In the genomic region with DNA sequence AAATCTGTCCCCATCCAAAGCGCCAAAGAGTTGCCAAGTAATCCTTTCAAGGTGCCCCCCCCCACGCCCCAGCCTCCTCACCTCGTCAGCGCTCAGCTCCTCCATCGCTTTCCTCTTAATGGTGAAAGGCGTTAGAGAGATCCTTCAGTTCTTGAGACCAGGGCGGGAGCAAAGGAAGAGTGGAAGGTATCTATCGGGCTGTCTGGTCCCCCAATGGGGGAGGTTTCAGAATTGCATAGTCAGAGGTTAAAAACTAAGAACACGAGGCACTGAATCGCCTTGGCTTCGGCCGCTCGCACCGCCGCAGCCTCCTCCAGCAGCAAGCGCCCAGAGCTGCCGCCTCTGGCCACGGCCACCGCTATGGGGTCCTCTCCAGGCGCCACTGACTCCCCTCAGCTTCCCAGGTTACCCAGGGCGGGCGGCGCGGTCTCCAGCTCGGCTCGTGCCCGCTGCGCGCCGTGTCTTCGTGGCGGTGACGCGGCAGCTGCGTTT, we compare ENCODE assay signal across 8 mouse cellular contexts. TPM values are rescaled to one million over a fixed set of nuclear protein-coding genes. Genes with fewer than 3 reads are reported as not detected.
DNase-seq lines count a peak whose midpoint lies in the region; ATAC-seq and TF ChIP-seq lines count a peak whose summit lies in the region.

No protein-coding gene starts in this region.

- peaks cover 7 to 13% of the 10 kb centered on the region in 2 experiments for H3K4me1 ChIP-seq in MEL (ENCODE audit: control insufficient read depth in 1 of 2, insufficient read depth in 2 of 2, low read length in 2 of 2)
- no peaks in the 10 kb centered on the region; the same call in 1 of the 2 replicates for H3K4me1 ChIP-seq in hindbrain, embryonic 11.5 days (replicated peaks; ENCODE audit: control insufficient read depth, insufficient read depth, low read length)
- H3K4me1 ChIP-seq in limb, embryonic 15.5 days = peaks cover 10% of the 10 kb centered on the region; the same call in 1 of the 2 replicates
- peaks cover 8% of the 10 kb centered on the region; the same call in 1 of the 2 replicates for H3K4me1 ChIP-seq in midbrain, postnatal 0 days (ENCODE audit: insufficient read depth, low read length)

- peak; percentile 77 for ATAC-seq in hindbrain, embryonic 11.5 days (ENCODE audit: low FRiP score)
- peak; percentile 69 for ATAC-seq in limb, embryonic 15.5 days (ENCODE audit: insufficient number of reproducible peaks, low FRiP score, low TSS enrichment, low read depth)
- ATAC-seq in midbrain, postnatal 0 days (ENCODE audit: low FRiP score) = no peak

- TF ChIP-seq RAD21 in MEL (IDR thresholded peaks at IDR 0.05; ENCODE audit: low read depth, low read length) = no peak

- no peak for TF ChIP-seq EP300 in MEL (IDR thresholded peaks at IDR 0.05; ENCODE audit: low read depth in 1 of 2, low read length in 2 of 2)

- H3K4me3 ChIP-seq in MEL (ENCODE audit: control insufficient read depth in 1 of 2, insufficient read depth in 1 of 2, low read depth in 2 of 2, low read length in 2 of 2) = peak overlapping the region; percentile 83 to 85
- peak overlapping the region; percentile 95 for H3K4me3 ChIP-seq in hindbrain, embryonic 11.5 days (ENCODE audit: low read depth, low read length)
- peak overlapping the region; percentile 72 for H3K4me3 ChIP-seq in limb, embryonic 15.5 days
- peak overlapping the region; percentile 95 for H3K4me3 ChIP-seq in midbrain, postnatal 0 days (ENCODE audit: low read depth, low read length)

- H3K27ac ChIP-seq in MEL (ENCODE audit: control insufficient read depth, low read depth, low read length) = peak overlapping the region; percentile 94
- H3K27ac ChIP-seq in hindbrain, embryonic 11.5 days (ENCODE audit: low read depth, low read length) = peak overlapping the region; percentile 96
- peak overlapping the region; percentile 98 for H3K27ac ChIP-seq in limb, embryonic 15.5 days
- H3K27ac ChIP-seq in midbrain, postnatal 0 days (ENCODE audit: low read depth, low read length) = peak overlapping the region; percentile 96

- H3K9me3 ChIP-seq in MEL (replicated peaks; ENCODE audit: insufficient read depth, low read length) = no peaks in the 10 kb centered on the region
- no peaks in the 10 kb centered on the region for H3K9me3 ChIP-seq in hindbrain, embryonic 11.5 days (ENCODE audit: control insufficient read depth, low read length)
- no peaks in the 10 kb centered on the region for H3K9me3 ChIP-seq in limb, embryonic 15.5 days
- no peaks in the 10 kb centered on the region for H3K9me3 ChIP-seq in midbrain, postnatal 0 days (ENCODE audit: low read length)

- WGBS in hindbrain, embryonic 11.5 days = 0% methylated on average over 34 of the region's 35 CpGs
- 0% methylated on average over 35 of the region's 35 CpGs for WGBS in limb, embryonic 15.5 days
- under 1% methylated on average over 33 of the region's 35 CpGs for WGBS in midbrain, postnatal 0 days

- peak overlapping the region; percentile 95 for H3K9ac ChIP-seq in MEL (ENCODE audit: control insufficient read depth, low read depth, low read length, poor library complexity, severe bottlenecking)
- H3K9ac ChIP-seq in hindbrain, embryonic 11.5 days (ENCODE audit: low read depth, low read length) = peak overlapping the region; percentile 94
- peak overlapping the region; percentile 88 for H3K9ac ChIP-seq in limb, embryonic 15.5 days
- H3K9ac ChIP-seq in midbrain, postnatal 0 days (replicated peaks; ENCODE audit: low read length, poor library complexity, severe bottlenecking) = peak overlapping the region; percentile 69

- peak overlapping the region; percentile 59 for H3K4me2 ChIP-seq in hindbrain, embryonic 11.5 days (replicated peaks; ENCODE audit: low read depth, low read length)
- peak overlapping the region; percentile 63 for H3K4me2 ChIP-seq in limb, embryonic 15.5 days
- peak overlapping the region; percentile 66 for H3K4me2 ChIP-seq in midbrain, postnatal 0 days (ENCODE audit: low read depth, low read length, poor library complexity, severe bottlenecking)

- H3K79me2 ChIP-seq in MEL (ENCODE audit: control insufficient read depth, insufficient read depth, low read length, poor library complexity) = peaks cover 45% of the 10 kb centered on the region

- TF ChIP-seq POLR2A in MEL (IDR thresholded peaks at IDR 0.05; ENCODE audit: control insufficient read depth in 1 of 2, insufficient read depth in 1 of 2, low read depth in 1 of 2, low read length in 2 of 2, poor library complexity in 1 of 2) = no peak

- no peak for TF ChIP-seq CTCF in MEL (IDR thresholded peaks at IDR 0.05 in 2 of 3, conservative IDR thresholded peaks at IDR 0.05 in 1 of 3; ENCODE audit: control insufficient read depth in 1 of 3, insufficient read depth in 1 of 3, low read depth in 2 of 3, low read length in 3 of 3, poor library complexity in 1 of 3, severe bottlenecking in 1 of 3)
- no peak for TF ChIP-seq CTCF in midbrain, postnatal 0 days (IDR thresholded peaks at IDR 0.05)

- DNase-seq in layer of hippocampus, adult 9-11 months = peak; percentile 25
- no peak for DNase-seq in layer of hippocampus, adult 11-12 months (ENCODE audit: low spot score)
- DNase-seq in MEL (ENCODE audit: low read depth, low spot score) = no peak
- DNase-seq in cerebellum, postnatal 36 days = peak; percentile 56 to 57
- no peak for DNase-seq in hindbrain, embryonic 11.5 days (ENCODE audit: low spot score)
- DNase-seq in midbrain, postnatal 0 days (ENCODE audit: low spot score) = peak; percentile 62
- no peak for DNase-seq in urinary bladder, adult 2 months (ENCODE audit: low spot score)

- H3K36me3 ChIP-seq in MEL (ENCODE audit: control insufficient read depth in 1 of 2, insufficient read depth in 2 of 2, low read length in 2 of 2) = peaks cover 0 to 15% of the 10 kb centered on the region in 2 experiments; a peak in 2 of 4 replicates
- H3K36me3 ChIP-seq in hindbrain, embryonic 11.5 days (ENCODE audit: control insufficient read depth, insufficient read depth, low read length) = no peaks in the 10 kb centered on the region
- no peaks in the 10 kb centered on the region for H3K36me3 ChIP-seq in limb, embryonic 15.5 days
- H3K36me3 ChIP-seq in midbrain, postnatal 0 days (ENCODE audit: insufficient read depth, low read length) = no peaks in the 10 kb centered on the region

- no peaks in the 10 kb centered on the region for H3K27me3 ChIP-seq in MEL (ENCODE audit: control insufficient read depth in 1 of 2, insufficient read depth in 2 of 2, low read length in 2 of 2)
- H3K27me3 ChIP-seq in hindbrain, embryonic 11.5 days (ENCODE audit: control insufficient read depth, insufficient read depth, low read length) = no peaks in the 10 kb centered on the region
- no peaks in the 10 kb centered on the region for H3K27me3 ChIP-seq in limb, embryonic 15.5 days
- H3K27me3 ChIP-seq in midbrain, postnatal 0 days (ENCODE audit: insufficient read depth, low read length) = no peaks in the 10 kb centered on the region

RNA-seq across cellular contexts. Expression of a gene that starts 0.7 kb away (rescaled TPM):
- total RNA-seq in MEL (2012; rRNA removed) = 28.4 and 39.0 TPM in 2 replicates
- 100 to 1,000 TPM in 1 of 2 experiments, 10 to 100 TPM in 1; 71.0 to 104 TPM for polyA plus RNA-seq in MEL (2012; ENCODE audit: insufficient read depth in 1 of 2, insufficient read length in 2 of 2, low read depth in 1 of 2, low replicate concordance in 2 of 2, missing spikeins in 1 of 2)
- polyA plus RNA-seq in hindbrain, embryonic 11.5 days (2014; fragmentation: Nextera tagmentation; extraction: Ambion mirVana) = 53.3 and 58.9 TPM in 2 replicates
- 39.6 and 45.4 TPM in 2 replicates for polyA plus RNA-seq in limb, embryonic 15.5 days (2015; fragmentation: Nextera tagmentation; extraction: Ambion mirVana)
- total RNA-seq in midbrain, postnatal 0 days (2014; rRNA removed) = 94.4 and 113 TPM in 2 replicates
- 46.2 and 51.9 TPM in 2 replicates for polyA plus RNA-seq in midbrain, postnatal 0 days (2015; fragmentation: Nextera tagmentation; extraction: Ambion mirVana)
- polyA plus RNA-seq in urinary bladder, adult 2 months (2012; rRNA removed) = 38.3 and 54.1 TPM in 2 replicates

RNA-seq across cellular contexts. Expression of a gene that starts 28.9 kb away (rescaled TPM):
- total RNA-seq in MEL (2012; rRNA removed) = not detected in 2 replicates
- not detected for polyA plus RNA-seq in MEL (2012; ENCODE audit: insufficient read depth in 1 of 2, insufficient read length in 2 of 2, low read depth in 1 of 2, low replicate concordance in 2 of 2, missing spikeins in 1 of 2)
- not detected in 2 replicates for polyA plus RNA-seq in hindbrain, embryonic 11.5 days (2014; fragmentation: Nextera tagmentation; extraction: Ambion mirVana)
- 1.0 and 1.5 TPM in 2 replicates for polyA plus RNA-seq in limb, embryonic 15.5 days (2015; fragmentation: Nextera tagmentation; extraction: Ambion mirVana)
- not detected in 2 replicates for total RNA-seq in midbrain, postnatal 0 days (2014; rRNA removed)
- 0.44 and 0.49 TPM in 2 replicates for polyA plus RNA-seq in midbrain, postnatal 0 days (2015; fragmentation: Nextera tagmentation; extraction: Ambion mirVana)
- 1.5 and 1.9 TPM in 2 replicates for polyA plus RNA-seq in urinary bladder, adult 2 months (2012; rRNA removed)

RNA-seq across cellular contexts. Expression of a gene that starts 51.3 kb away (rescaled TPM):
- not detected in 2 replicates for total RNA-seq in MEL (2012; rRNA removed)
- polyA plus RNA-seq in MEL (2012; ENCODE audit: insufficient read depth in 1 of 2, insufficient read length in 2 of 2, low read depth in 1 of 2, low replicate concordance in 2 of 2, missing spikeins in 1 of 2) = not detected
- polyA plus RNA-seq in hindbrain, embryonic 11.5 days (2014; fragmentation: Nextera tagmentation; extraction: Ambion mirVana) = not detected in 2 replicates
- polyA plus RNA-seq in limb, embryonic 15.5 days (2015; fragmentation: Nextera tagmentation; extraction: Ambion mirVana) = not detected in 2 replicates
- not detected in 2 replicates for total RNA-seq in midbrain, postnatal 0 days (2014; rRNA removed)
- not detected in 2 replicates for polyA plus RNA-seq in midbrain, postnatal 0 days (2015; fragmentation: Nextera tagmentation; extraction: Ambion mirVana)
- not detected in 2 replicates for polyA plus RNA-seq in urinary bladder, adult 2 months (2012; rRNA removed)

RNA-seq across cellular contexts. Expression of a gene that starts 59.2 kb away (rescaled TPM):
- 18.9 and 22.3 TPM in 2 replicates for total RNA-seq in MEL (2012; rRNA removed)
- polyA plus RNA-seq in MEL (2012; ENCODE audit: insufficient read depth in 1 of 2, insufficient read length in 2 of 2, low read depth in 1 of 2, low replicate concordance in 2 of 2, missing spikeins in 1 of 2) = 10 to 100 TPM in 1 of 2 experiments, not detected in 1; 19.8 TPM
- 15.5 and 16.9 TPM in 2 replicates for polyA plus RNA-seq in hindbrain, embryonic 11.5 days (2014; fragmentation: Nextera tagmentation; extraction: Ambion mirVana)
- polyA plus RNA-seq in limb, embryonic 15.5 days (2015; fragmentation: Nextera tagmentation; extraction: Ambion mirVana) = 8.6 TPM in 2 replicates
- 2.9 and 6.3 TPM in 2 replicates for total RNA-seq in midbrain, postnatal 0 days (2014; rRNA removed)
- polyA plus RNA-seq in midbrain, postnatal 0 days (2015; fragmentation: Nextera tagmentation; extraction: Ambion mirVana) = 4.1 and 4.3 TPM in 2 replicates
- polyA plus RNA-seq in urinary bladder, adult 2 months (2012; rRNA removed) = 11.6 and 11.8 TPM in 2 replicates

RNA-seq across cellular contexts. Expression of a gene that starts 59.2 kb away (rescaled TPM):
- total RNA-seq in MEL (2012; rRNA removed) = 24.0 and 25.0 TPM in 2 replicates
- polyA plus RNA-seq in MEL (2012; ENCODE audit: insufficient read depth in 1 of 2, insufficient read length in 2 of 2, low read depth in 1 of 2, low replicate concordance in 2 of 2, missing spikeins in 1 of 2) = 10 to 100 TPM in 1 of 2 experiments, not detected in 1; 26.2 TPM
- polyA plus RNA-seq in hindbrain, embryonic 11.5 days (2014; fragmentation: Nextera tagmentation; extraction: Ambion mirVana) = 48.4 and 54.8 TPM in 2 replicates
- polyA plus RNA-seq in limb, embryonic 15.5 days (2015; fragmentation: Nextera tagmentation; extraction: Ambion mirVana) = 42.4 and 46.1 TPM in 2 replicates
- total RNA-seq in midbrain, postnatal 0 days (2014; rRNA removed) = 44.3 and 54.7 TPM in 2 replicates
- polyA plus RNA-seq in midbrain, postnatal 0 days (2015; fragmentation: Nextera tagmentation; extraction: Ambion mirVana) = 34.4 and 39.3 TPM in 2 replicates
- 16.8 and 19.0 TPM in 2 replicates for polyA plus RNA-seq in urinary bladder, adult 2 months (2012; rRNA removed)

Comparison
In these comparisons a context has a peak if more than half of its experiments do, and no peak if none do; other contexts are left out.
1. DNase-seq: peak in layer of hippocampus, adult 9-11 months (single experiment), cerebellum, postnatal 36 days (2 of 2) and midbrain, postnatal 0 days (single experiment); none in layer of hippocampus, adult 11-12 months (single experiment), MEL (single experiment), hindbrain, embryonic 11.5 days (single experiment) and urinary bladder, adult 2 months (single experiment).
2. Peak in every context shown above with its lines, with median percentiles within 50 percentile points of each other: H3K27ac ChIP-seq, H3K4me3 ChIP-seq, H3K9ac ChIP-seq and H3K4me2 ChIP-seq.